Mouse (Mus musculus) embryonic fibroblast, embryonic 13.5 days (primary cell): Measurements from ENCODE around the gene Tmem94. TPM values are rescaled to one million over a fixed set of nuclear protein-coding genes. Genes with fewer than 3 reads are reported as not detected.

Experiments
- H3K27ac ChIP-seq: 2 replicates; pipeline ENCODE4 v1.5.1; 2012; ENCODE audit warnings: low read length, control low read depth, inconsistent platforms; ENCODE audit not compliant: insufficient read depth
- H3K4me1 ChIP-seq: 2 replicates; pipeline ENCODE4 v1.6.1; 2011; ENCODE audit warnings: low read length; ENCODE audit not compliant: control insufficient read depth, insufficient read depth
- H3K4me3 ChIP-seq: 2 replicates; pipeline ENCODE4 v1.5.1; 2011; ENCODE audit warnings: mild to moderate bottlenecking, control low read depth, low read length; ENCODE audit not compliant: insufficient read depth
- CTCF ChIP-seq: IDR thresholded peaks from 2 replicates; pipeline ENCODE4 v1.5.1; 2011; ENCODE audit warnings: mild to moderate bottlenecking, control low read depth, low read length, moderate library complexity, borderline replicate concordance; ENCODE audit not compliant: insufficient read depth
- POLR2A ChIP-seq: IDR thresholded peaks from 2 replicates; pipeline ENCODE4 v1.6.1; 2011; ENCODE audit warnings: low read depth, mild to moderate bottlenecking, control low read depth, low read length, moderate library complexity
- polyA plus RNA-seq: library from polyadenylated mRNA; stranded (reverse); fragments of >200 nt; gene quantifications from 2 replicates; pipeline ENCODE4 v1.2.4, GENCODE M21; 2011; ENCODE audit warnings: low read depth; ENCODE audit not compliant: missing spikeins, insufficient read length

Gene Tmem94
- polyA plus RNA-seq, 1 experiment = 17.4 TPM

GRCm38 (mm10) chr11:115838895-115839311, 73.7 kb downstream of the Tmem94 start:
- H3K27ac ChIP-seq = no peak overlapping the region
- H3K4me1 ChIP-seq = 0 out of 2 replicates have a peak, but pooled peaks cover 3% of the 10 kb centered on the region
- H3K4me3 ChIP-seq = no peak overlapping the region
- TF ChIP-seq POLR2A = no peak
- TF ChIP-seq CTCF = no peak

GRCm38 (mm10) chr11:115839732-115840131, 74.5 kb downstream of the Tmem94 start:
- 0 out of 2 replicates have a peak, but pooled peaks cover 3% of the 10 kb centered on the region for H3K4me1 ChIP-seq
- no peak overlapping the region for H3K27ac ChIP-seq
- TF ChIP-seq CTCF = no peak
- no peak for TF ChIP-seq POLR2A

GRCm38 (mm10) chr11:115841044-115841443, 75.8 kb downstream of the Tmem94 start:
- Histone ChIP-seq H3K4me3 (no peak overlapping the region), H3K4me1 (0 out of 2 replicates have a peak, but pooled peaks cover 3% of the 10 kb centered on the region), H3K27ac (peak overlapping the region; percentile 75; the same call in 1 of the 2 replicates)
- TF ChIP-seq POLR2A (no peak), CTCF (no peak)

More at GRCm38 (mm10) chr11:115839732-115840131, 74.5 kb downstream of the Tmem94 start:
- H3K4me3 ChIP-seq = no peak overlapping the region

- TF ChIP-seq POLR2A = no peak; the same call in 1 of the 2 replicates
- Histone ChIP-seq H3K27ac (peak overlapping the region; percentile 75), H3K4me1 (0 out of 2 replicates have a peak, but pooled peaks cover 3% of the 10 kb centered on the region), H3K4me3 (no peak overlapping the region)
Observed at GRCm38 (mm10) chr11:115841961-115842550, 76.8 kb downstream of the Tmem94 start.

GRCm38 (mm10) chr11:115843141-115843890, 78.1 kb downstream of the Tmem94 start:
- H3K27ac ChIP-seq = no peak overlapping the region
- 0 out of 2 replicates have a peak, but pooled peaks cover 3% of the 10 kb centered on the region for H3K4me1 ChIP-seq
- TF ChIP-seq POLR2A (no peak), CTCF (no peak)
- no peak overlapping the region for H3K4me3 ChIP-seq

GRCm38 (mm10) chr11:115843891-115844239, 78.6 kb downstream of the Tmem94 start:
- Histone ChIP-seq H3K4me1 (0 out of 2 replicates have a peak, but pooled peaks cover 3% of the 10 kb centered on the region), H3K4me3 (no peak overlapping the region), H3K27ac (no peak overlapping the region)
- TF ChIP-seq POLR2A = no peak
- no peak for TF ChIP-seq CTCF

GRCm38 (mm10) chr11:115844240-115844639, 79.0 kb downstream of the Tmem94 start:
- Histone ChIP-seq H3K4me3 (no peak overlapping the region), H3K4me1 (0 out of 2 replicates have a peak, but pooled peaks cover 3% of the 10 kb centered on the region), H3K27ac (no peak overlapping the region)
- TF ChIP-seq CTCF = no peak
- TF ChIP-seq POLR2A = no peak

- Histone ChIP-seq H3K4me1 (0 out of 2 replicates have a peak, but pooled peaks cover 3% of the 10 kb centered on the region), H3K27ac (no peak overlapping the region), H3K4me3 (no peak overlapping the region)
- TF ChIP-seq POLR2A (no peak), CTCF (no peak)
Observed at GRCm38 (mm10) chr11:115845819-115846218, 80.6 kb downstream of the Tmem94 start.

Other genes with a start within 250 kb of the Tmem94 start
- 408 and 505 TPM in 2 replicates for gene Sumo2, start 229.2 kb upstream of the Tmem94 start, polyA plus RNA-seq
- gene Nup85, start 201.0 kb upstream of the Tmem94 start, polyA plus RNA-seq = 68.0 and 81.1 TPM in 2 replicates
- gene Mrps7, start 161.5 kb upstream of the Tmem94 start, polyA plus RNA-seq = 31.0 and 36.5 TPM in 2 replicates
- gene Gga3, start 161.4 kb upstream of the Tmem94 start, polyA plus RNA-seq = 17.0 and 30.3 TPM in 2 replicates
- gene Mif4gd, start 152.5 kb upstream of the Tmem94 start, polyA plus RNA-seq = 22.3 and 26.6 TPM in 2 replicates
- gene Slc25a19, start 137.1 kb upstream of the Tmem94 start, polyA plus RNA-seq = 13.6 and 14.0 TPM in 2 replicates
- gene Grb2, start 56.8 kb upstream of the Tmem94 start, polyA plus RNA-seq = 61.1 and 69.3 TPM in 2 replicates
- 10.0 and 13.1 TPM in 2 replicates for gene Caskin2, start 48.2 kb downstream of the Tmem94 start, polyA plus RNA-seq
- gene Tsen54, start 49.3 kb downstream of the Tmem94 start, polyA plus RNA-seq = 10.1 and 12.2 TPM in 2 replicates
- 3.0 and 3.7 TPM in 2 replicates for gene Llgl2, start 58.6 kb downstream of the Tmem94 start, polyA plus RNA-seq
- not detected in 2 replicates for gene Myo15b, start 93.0 kb downstream of the Tmem94 start, polyA plus RNA-seq
- not detected in 2 replicates for gene Smim5, start 134.5 kb downstream of the Tmem94 start, polyA plus RNA-seq
- gene Smim6, start 146.6 kb downstream of the Tmem94 start, polyA plus RNA-seq = not detected in 2 replicates
- gene Sap30bp, start 167.8 kb downstream of the Tmem94 start, polyA plus RNA-seq = 45.2 and 50.0 TPM in 2 replicates
- 11.3 and 15.8 TPM in 2 replicates for gene Recql5, start 168.0 kb downstream of the Tmem94 start, polyA plus RNA-seq
- 1.3 and 2.1 TPM in 2 replicates for gene Itgb4, start 209.3 kb downstream of the Tmem94 start, polyA plus RNA-seq
- gene Galk1, start 247.3 kb downstream of the Tmem94 start, polyA plus RNA-seq = 50.8 and 58.6 TPM in 2 replicates